Mouse (Mus musculus) E14TG2a.4 (cell line): ENCODE data around the gene Ppard.

Source experiments
- CTCF ChIP-seq: conservative IDR thresholded peaks from 2 replicates; pipeline ENCODE4 v1.5.1; 2014; ENCODE audit warnings: low read length
- NANOG ChIP-seq: IDR thresholded peaks from 2 replicates; pipeline ENCODE4 v1.6.1; 2014; ENCODE audit warnings: borderline replicate concordance, low read length, mixed read lengths

DNA sequence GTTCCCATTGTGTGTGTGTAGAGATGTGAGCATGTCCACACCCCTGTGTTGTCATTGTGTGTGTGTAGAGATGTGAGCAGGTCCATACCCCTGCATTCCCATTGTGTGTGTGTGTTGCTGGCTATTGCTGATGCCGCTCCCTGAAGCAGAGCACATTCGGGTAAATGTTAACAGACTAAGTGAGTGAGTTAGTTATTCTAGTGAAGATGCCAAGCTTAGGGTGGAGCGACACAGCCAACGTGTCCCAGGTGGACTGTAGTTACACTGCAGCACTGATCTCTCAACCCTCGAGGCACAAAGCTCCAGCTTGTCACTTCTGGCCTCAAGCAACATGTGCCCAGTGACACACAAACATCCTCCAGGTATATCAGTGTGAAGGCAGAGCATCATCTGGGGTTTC lies 44.2 kb upstream of the Ppard start:
- TF ChIP-seq CTCF (no peak), NANOG (no peak)
